Mouse (Mus musculus): Measurements from ENCODE around the gene Pax2.

Gene Pax2

DNA sequence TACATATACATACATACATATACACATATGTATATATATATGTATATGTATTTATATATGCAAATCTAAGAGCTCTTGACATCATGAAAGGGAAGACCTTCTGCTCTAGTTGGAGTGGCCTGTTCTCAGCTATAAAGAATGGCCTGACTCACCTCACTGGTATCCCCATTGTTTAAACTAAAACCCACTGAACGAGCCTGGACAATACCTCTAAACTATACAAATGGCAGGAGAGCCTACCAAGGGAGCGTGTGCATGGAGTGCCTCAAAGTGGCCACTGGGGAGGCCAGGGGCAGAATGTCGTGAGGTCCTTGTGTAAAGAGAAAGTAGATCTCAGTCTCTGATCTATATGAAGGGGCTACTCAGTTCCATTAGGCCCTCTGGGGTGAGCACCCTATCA, 26.1 kb downstream of the Pax2 start:
- DNase-seq (ENCODE audit: low spot score in 2 of 2): no peak

DNA sequence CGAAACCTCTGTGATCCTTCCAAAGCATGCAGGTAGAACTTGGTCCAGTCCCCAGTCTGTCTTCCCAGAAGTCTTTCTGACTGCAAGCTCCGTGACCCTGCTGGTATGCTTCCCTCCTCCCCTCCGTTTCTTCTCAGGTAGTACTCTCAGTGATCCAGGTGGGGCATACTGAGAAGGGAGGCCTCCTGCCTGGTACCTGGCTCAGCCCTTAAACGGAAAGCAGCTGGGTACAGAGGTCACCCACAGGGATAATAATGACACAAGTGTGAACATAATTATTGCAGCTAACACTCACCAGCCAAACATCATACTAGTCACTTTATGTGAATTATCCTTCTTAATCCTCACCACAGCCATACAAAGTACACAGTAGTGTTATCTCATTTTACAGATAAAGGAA, 28.5 kb downstream of the Pax2 start:
- no peak for DNase-seq (ENCODE audit: low spot score in 2 of 2)

DNA sequence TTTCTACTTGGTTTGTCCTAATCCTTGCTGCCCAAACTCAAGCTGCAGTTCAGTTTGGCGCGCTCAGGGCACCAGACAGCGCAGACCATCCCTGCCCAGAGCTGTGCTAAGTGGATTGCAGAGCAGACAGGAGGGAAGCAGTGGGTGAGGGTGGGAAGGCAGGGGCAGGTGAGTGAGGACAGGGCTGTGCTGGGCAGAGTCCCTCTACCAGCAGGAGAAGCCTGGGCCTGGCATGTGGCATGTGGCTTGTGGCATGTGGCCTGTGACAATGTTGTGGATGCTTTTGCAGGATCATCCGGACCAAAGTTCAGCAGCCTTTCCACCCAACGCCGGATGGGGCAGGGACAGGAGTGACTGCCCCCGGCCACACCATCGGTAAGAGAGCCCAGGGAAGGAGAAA, 32.6 kb downstream of the Pax2 start:
- DNase-seq (ENCODE audit: low spot score in 2 of 2): no peak

DNA sequence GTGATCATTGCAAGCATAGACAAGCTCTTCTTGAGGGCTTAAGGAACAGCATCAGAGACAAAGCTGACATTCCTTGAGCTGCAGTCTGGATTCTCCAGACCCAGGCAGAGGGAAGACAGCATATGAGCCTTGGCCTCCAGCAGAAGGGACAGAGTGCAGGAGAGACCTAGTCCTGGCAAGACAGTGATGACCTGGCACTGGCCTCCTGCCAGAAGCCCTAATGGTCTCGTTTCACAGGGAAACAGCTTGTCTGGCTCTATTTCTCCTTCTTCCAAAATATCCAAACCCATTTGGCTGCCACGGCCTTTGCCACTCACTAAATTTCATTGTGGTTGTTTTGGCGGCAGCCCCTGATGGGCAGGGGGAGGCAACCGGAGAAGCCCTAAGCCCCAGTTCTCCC, 36.1 kb downstream of the Pax2 start:
- DNase-seq (ENCODE audit: low spot score in 2 of 2): no peak

DNA sequence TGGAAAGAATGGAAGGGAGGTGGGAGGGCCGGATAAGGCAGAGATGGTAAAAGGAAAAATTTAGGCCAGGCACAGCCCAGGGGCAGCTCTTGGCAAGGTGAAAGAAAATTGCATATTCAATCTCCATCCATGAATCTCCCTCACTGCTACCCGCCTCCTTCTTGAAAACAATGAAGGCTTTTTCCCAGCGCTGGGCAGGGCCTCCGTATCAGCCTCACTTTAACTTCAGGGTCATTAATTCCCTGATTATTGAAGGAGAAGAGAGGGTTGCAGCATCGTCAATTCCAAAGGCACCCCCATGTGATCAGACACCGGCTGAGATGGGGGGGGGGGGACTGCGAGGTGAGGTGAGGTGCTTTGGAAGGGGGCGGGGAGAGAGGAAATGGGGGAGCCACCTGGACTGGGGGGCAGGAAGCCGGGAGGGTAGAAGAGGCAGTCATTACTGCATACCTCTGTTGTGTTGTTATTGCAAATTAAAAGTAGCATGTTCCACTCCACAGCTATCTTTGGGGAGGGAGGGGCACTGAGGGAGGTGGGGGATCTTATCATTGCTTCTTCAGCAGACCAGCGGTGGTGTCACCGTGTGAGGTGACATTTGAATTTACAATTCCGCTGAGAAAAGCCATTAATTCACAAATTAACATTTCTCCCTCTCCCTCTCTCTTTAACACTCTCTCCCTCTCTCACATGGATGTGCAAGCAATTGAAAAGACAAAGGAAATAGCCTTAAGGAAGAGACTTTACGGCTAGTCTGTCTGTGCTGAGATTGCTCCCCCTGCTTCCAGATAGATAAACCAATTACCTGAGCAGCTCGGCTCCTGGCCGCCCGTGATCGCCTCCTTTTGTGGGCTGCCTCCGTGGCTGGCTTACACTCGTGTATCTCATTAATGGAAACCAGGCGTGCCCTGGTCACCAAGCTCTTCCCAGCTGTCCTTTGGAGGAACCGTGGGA, 41.5 kb downstream of the Pax2 start:
- DNase-seq (ENCODE audit: low spot score in 2 of 2): no peak

DNA sequence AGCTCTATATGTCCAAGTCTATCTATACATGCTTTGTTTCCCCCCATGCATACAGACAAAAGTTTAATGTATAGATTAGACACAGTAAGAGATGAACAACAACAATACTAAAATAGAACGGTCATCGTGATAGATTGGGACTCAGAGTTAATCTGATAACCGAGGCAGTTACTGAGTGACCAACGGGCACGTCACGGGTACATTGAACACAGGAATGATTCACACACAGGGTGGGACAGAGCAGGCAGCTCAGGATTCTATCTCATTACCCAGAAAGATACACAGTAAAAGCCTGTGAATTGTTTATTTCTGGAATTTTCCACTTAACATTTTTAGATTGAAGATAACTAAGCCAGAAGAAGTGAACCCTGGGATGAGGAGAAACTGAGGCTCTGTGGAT, 42.9 kb downstream of the Pax2 start:
- DNase-seq (ENCODE audit: low spot score in 2 of 2): no peak

DNA sequence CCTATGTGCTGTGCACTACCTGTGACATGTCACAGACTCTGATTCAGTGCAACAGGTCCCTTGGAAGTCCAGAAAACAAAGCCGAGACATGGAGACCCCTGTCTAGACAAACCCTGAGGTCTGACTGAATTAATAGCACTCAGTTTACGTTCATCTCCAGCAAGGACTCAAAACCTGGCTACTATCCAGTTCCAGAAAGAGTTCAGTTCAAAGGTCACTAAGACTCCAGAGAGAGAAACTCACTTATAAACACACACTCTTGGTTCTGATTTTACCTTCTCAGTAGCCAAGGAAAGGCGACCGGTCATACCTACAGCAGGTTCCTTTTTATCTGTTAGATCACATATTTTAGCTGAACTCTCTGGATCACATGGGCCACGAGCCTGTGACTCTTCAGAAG, 43.3 kb downstream of the Pax2 start:
- no peak for DNase-seq (ENCODE audit: low spot score in 2 of 2)

DNA sequence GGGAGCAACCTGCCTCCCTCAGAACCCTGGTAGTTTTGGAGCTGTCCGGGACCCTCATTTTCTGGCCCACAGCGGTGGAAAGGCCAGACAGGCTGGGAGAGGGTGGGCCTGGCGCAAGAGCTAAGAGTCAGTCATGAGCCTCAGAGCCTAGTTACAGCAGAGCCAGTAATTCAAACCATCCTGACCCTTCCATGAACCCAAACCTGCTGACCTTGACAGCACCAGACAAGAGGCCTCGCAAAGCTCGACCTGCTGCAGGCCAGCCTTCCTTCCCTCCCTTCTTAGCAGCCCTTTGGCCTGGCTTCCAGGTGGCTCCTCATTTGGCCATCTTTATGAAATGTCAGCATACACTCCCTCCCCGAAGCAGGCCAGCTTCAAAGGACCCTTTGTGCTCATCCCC, 44.5 kb downstream of the Pax2 start:
- no peak for DNase-seq (ENCODE audit: low spot score in 2 of 2)

DNA sequence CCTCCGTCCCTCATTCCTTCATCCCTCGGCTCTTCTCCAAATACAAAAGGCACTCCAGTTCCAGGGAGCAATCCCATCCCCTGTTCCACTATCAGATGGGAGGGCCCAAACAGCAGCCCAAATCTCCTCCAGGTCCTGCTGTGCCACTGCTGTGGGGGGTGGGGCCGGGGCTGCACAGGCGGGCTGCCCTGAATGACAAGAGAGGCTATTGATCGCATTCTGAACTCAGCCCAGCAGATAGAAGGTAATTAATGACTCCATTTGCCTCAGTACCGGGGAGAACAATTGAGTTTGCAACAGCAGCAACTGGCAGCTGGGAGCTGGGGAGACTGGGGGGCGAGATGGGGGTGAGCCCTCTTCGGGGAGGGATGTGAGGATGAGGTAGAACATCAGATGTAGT, 52.9 kb downstream of the Pax2 start:
- DNase-seq (ENCODE audit: low spot score in 2 of 2): no peak

DNA sequence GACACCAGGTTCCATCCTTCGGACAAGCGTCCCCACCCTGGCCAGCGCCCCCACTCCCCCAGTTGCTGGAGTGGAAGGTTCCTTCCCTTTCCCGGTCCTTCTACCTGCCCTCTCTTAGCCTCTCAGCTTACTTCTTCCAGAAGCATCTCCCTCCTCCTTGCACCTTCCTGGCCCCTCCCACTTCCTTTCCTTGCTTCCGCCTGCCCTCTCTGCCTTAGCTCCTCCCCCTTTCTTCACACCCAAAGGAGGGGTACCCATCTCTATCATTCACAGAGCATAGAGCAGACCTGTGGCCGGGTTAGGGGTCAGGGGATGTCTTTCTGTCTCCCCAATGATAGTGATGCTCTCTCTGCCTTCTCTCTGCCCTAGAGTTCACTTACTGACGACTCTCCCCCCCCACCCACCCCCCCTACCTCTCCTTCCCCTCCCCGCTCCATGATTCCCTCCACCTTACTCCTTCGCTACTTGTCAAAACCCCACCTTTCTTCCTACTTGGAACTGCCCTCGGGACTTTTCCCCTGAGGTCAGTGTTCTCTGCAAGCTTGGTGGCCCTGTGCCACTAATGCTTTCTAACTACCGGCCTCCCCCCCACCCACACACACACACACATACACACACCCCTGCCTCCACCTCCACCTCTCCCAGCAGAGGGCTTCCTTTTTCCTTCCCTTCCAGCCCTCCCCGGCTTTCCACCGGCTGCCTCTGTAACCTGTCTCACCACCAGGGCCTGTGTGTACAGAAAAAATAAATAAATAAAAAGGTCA, 57.0 kb downstream of the Pax2 start:
- DNase-seq (ENCODE audit: low spot score in 2 of 2): no peak

DNA sequence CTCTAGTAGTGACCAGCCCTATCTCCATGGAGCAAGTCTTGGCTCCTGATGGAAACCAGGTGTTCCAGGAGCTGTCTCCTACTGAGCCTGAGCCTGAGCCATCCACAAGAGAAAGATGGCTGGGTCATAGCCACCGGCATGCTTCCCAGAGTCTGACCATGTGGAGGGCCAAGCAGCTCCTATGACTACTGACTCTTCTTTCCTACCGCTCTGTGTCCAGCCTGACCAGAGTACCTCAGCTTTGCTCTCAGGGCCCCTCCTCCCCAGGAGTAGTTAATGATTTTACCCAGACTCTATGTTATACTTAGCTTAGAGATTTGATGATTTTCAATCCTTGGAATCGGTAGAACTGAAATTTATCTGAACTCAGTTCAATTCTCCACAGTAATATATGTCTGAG, 59.3 kb downstream of the Pax2 start:
- DNase-seq (ENCODE audit: low spot score in 2 of 2): no peak

DNA sequence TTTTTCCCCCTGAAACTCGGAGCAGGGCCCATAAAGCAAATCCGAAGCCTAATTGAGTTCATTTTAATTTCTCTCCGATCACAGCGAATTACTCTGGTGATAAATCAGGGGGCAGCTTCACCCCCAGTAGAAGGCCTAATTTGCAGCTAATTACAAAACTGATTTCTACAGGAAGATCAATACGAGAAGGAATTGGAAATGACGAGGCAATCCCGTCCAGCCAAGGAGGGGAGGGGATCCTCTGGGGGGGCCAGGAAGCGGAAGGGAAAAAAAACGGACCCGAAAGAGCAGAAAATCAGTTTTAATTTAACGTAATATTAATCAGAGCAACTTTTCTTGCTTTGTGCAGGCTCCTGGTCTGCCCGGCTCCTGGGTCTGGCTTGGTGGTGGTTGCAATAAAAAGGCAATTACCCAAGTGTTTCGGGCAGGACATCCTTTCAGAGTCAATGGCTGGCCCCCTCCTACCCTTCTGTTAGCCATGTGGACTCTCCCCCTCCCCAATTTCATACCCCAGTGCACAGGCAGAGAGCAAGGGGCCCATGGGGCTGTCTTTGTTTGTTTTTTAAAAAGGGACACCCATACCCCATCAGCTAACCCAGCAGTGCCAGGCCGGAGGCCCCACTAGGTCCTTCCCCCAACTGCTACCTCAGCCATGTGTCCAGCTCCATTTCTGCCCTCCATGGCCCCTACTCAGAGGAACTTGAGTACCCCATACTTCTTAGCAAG, 61.7 kb downstream of the Pax2 start:
- DNase-seq (ENCODE audit: low spot score in 2 of 2): no peak

DNA sequence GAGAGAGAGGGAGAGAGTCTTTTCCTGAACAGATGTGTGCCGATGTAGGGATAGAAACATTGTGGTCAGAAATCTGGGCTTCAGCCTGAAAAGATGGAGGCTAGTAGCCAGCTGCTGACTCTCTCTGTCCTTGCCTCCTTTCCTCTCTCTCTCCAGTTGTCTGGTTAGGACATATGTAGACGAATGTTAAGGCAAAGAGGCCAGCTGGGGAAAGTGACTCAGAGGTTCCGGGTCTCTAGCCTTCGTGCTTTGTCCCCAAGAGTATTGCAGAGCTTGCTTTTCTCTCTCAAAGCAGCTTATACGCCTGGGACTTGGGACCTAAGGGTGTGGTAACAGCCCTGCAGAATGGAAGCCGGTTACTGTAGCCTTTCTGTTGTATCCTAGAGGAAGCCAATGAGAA, 62.8 kb downstream of the Pax2 start:
- DNase-seq (ENCODE audit: low spot score in 2 of 2): no peak

DNA sequence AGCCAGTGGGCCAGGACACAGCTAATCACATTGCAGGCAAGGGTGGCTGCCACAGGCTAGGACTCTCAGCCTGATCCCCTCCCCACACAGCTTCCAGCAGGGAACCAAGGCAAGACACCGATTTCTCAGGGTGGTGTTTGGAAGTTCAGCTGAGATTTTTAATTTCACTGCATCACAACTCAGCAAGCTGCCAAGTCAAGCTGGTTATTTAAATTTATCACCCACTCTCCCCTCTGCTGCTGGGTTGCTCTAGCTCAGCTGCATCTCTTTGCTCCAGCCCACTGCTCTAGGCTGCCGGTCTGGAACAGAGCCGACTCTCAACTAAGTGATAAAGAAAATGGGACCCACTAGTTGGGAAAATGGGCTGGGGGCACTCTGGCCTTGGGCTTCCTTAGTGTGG, 65.7 kb downstream of the Pax2 start:
- DNase-seq (ENCODE audit: low spot score in 2 of 2): no peak

DNA sequence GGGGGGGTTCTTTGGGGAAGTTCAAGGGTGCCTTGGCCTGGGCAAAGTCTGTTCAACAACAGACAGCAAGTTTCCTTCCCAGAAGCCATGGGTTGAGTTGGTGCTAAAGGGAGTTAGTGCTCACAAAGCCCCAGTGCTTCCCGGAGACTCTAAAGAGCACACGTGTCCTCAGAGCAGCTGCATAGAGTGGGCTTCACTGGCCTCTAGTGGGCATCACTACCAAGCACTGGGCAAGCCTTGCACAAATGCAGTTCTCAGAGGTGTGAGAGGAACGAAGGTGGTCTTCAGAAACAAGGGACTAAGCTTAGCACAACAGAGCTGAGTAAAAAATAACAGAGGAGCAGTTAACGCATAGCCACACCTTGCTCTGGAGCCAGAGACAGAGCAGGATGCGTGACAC, 66.5 kb downstream of the Pax2 start:
- DNase-seq (ENCODE audit: low spot score in 2 of 2): no peak

DNA sequence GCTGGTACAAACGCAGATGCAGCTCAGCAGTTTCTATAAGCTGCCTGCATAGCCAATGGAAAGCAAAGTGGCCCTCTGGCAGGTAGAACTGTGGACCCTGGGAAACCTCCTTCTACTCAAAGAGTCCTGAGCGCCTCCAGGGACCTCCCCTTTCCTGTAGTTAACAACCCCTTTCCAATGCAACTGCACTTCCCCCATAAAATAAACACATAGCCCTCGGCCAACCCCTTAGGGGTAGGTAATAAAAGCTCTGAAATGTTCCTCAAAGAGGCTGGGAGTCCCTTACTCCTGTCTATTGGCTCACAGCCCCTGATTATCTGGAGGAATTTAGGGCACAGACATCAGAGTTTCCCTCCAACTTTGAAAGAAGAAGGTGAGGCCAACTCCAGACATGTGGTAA, 67.8 kb downstream of the Pax2 start:
- no peak for DNase-seq (ENCODE audit: low spot score in 2 of 2)

DNA sequence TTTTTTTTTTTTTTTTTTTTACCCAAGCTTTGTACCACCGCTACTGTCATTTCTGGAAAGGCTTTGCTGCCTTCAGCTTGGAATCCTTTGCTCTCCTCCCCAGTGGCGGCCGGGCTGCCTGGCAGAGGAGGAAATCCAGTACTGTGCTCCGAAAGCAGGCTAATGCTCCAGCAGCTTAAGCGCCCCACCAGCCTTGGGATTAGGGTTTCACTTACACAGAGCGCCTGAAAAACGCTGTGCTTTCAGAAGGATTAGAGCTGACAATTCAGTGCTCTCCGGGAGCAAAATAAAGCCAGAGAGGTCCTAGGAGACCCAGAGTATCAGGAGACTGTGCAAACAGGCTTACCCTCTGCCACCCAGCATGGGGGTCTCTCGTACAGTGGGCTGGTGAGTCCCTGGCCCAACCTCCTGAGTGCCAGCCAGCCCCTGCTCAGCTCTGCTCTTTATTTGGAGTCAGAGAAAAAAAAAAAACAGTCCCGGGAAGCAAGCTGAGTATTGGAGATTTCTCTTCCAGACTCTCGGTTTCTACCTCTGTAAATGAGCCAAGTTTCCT, 69.4 kb downstream of the Pax2 start:
- DNase-seq (ENCODE audit: low spot score in 2 of 2): no peak

DNA sequence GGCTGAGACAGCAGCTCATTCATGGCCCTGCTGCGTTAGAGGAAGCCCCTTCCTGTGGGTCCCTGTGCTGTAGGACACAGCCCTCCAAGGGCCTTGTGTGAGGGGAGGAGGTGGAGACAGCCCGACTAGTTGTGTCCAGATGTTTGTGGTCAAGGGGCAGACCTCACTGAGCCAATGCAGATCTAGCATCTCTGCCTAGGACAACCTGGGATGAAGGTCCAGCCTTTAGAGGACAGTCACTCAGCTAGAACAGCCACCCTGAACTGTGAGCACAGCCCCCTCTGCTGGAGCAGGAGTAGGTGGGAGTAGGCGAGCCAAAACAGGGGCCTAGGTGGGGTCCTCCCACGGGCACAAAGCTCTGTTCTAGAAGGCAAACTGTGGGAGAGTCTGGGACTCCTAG, 70.0 kb downstream of the Pax2 start:
- no peak for DNase-seq (ENCODE audit: low spot score in 2 of 2)

DNA sequence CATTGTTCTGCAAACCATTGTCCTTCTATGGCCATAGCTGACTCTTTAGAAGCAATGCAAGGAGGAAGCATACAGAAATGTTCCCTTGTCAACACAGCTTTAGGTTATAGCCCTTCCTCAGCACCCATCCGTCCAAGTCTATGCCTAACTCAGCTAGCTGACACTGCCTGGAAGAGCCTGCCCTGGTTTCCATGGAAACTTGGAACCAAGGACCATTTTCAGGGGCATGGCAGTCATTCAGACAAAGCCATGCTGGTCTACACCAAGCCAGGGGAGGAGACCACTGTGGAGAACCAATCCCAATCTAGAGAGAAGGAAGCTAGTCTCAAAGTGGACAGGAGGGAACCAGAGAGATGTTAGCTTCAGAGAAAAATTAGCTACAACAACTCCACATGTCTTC, 77.5 kb downstream of the Pax2 start:
- DNase-seq (ENCODE audit: low spot score in 2 of 2): no peak

DNA sequence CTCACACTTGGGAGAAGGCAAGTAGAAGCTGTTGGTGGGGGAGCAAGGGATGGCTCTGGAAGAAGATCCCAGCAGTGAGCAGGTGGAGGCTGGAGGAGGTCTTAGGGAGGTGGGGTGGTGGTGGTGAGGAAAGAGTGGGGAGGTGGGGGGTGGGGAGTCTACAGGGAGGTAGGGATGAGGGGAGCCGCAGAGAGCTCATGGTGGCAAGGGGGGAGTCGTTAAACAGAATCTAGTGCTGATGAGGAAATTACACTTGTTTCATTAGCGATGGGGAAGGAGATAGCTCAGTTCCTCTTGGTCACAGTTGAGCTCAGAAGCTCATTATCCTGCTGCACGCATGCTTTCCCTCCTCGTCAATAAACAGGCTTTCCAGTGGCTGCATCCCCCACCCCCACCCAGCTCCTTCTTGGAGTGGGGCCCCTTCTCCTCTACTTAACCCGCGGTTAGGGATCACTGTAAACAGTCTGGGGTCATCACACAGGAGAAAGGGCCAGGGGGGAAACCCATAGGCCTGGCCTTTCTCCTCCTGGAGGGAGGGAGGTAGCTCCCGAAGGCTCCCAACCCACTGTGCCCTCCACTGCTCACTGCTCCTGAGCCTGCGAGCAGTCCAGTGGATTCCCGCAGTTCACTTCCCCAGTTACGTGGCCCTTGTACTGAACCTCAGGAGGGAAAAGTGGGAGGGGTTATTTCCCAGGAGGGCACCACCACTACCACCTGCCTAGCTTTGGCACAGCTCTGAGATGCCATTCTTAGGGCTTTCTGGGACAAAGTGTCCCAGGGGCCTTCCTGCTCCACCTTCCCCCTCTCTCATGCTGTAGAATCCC, 78.6 kb downstream of the Pax2 start:
- no peak for DNase-seq (ENCODE audit: low spot score in 2 of 2)

Measured in frontal cortex, postnatal 25 days (tissue).